Mouse (Mus musculus): ENCODE measurements around the gene Gli3. TPM values are rescaled to one million over a fixed set of nuclear protein-coding genes. Genes with fewer than 3 reads are reported as not detected.

Gli3 gene
- polyA plus RNA-seq, 1 experiment from 2014 or later = 13.5 TPM

GRCm38 (mm10) chr13:15538389-15538788 is 75.4 kb downstream of the Gli3 start:
- WGBS = 34% methylated on average over 2 of the region's 2 CpGs
- Histone ChIP-seq H3K4me2 (replicated peaks) (no peak overlapping the region), H3K4me1 (peaks cover 41% of the 10 kb centered on the region), H3K27ac (replicated peaks) (no peak overlapping the region), H3K9me3 (no peaks in the 10 kb centered on the region), H3K4me3 (no peak overlapping the region), H3K9ac (replicated peaks) (no peak overlapping the region), H3K36me3 (no peaks in the 10 kb centered on the region), H3K27me3 (no peaks in the 10 kb centered on the region)
- no peak for ATAC-seq (replicated peaks)

GRCm38 (mm10) chr13:15542053-15542452 is 79.0 kb downstream of the Gli3 start:
- H3K36me3 ChIP-seq = no peaks in the 10 kb centered on the region
- no peak overlapping the region for H3K4me2 ChIP-seq (replicated peaks)
- H3K27me3 ChIP-seq = no peaks in the 10 kb centered on the region
- H3K4me1 ChIP-seq = peaks cover 70% of the 10 kb centered on the region
- ATAC-seq (replicated peaks) = 0 out of 2 replicates have a peak, but pooled peaks have one; percentile 1
- H3K9me3 ChIP-seq = no peaks in the 10 kb centered on the region
- no peak overlapping the region for H3K9ac ChIP-seq (replicated peaks)
- WGBS = 11% methylated on average over 5 of the region's 5 CpGs
- H3K4me3 ChIP-seq = no peak overlapping the region
- H3K27ac ChIP-seq (replicated peaks) = peak overlapping the region; percentile 71

- Histone ChIP-seq H3K36me3 (no peaks in the 10 kb centered on the region), H3K9ac (replicated peaks) (no peak overlapping the region), H3K27ac (replicated peaks) (peak overlapping the region; percentile 71), H3K4me3 (no peak overlapping the region), H3K9me3 (no peaks in the 10 kb centered on the region), H3K4me1 (peaks cover 70% of the 10 kb centered on the region), H3K4me2 (replicated peaks) (0 out of 2 replicates have a peak overlapping the region, but pooled peaks have one; percentile 7), H3K27me3 (no peaks in the 10 kb centered on the region)
- peak; percentile 64 for ATAC-seq (replicated peaks)
- WGBS = 9% methylated on average over 12 of the region's 12 CpGs
Measured at GRCm38 (mm10) chr13:15543169-15543887, 80.3 kb downstream of the Gli3 start.

GRCm38 (mm10) chr13:15543888-15544640 is 81.0 kb downstream of the Gli3 start:
- Histone ChIP-seq H3K36me3 (no peaks in the 10 kb centered on the region), H3K4me3 (no peak overlapping the region), H3K27me3 (no peaks in the 10 kb centered on the region), H3K4me1 (peaks cover 72% of the 10 kb centered on the region), H3K9me3 (no peaks in the 10 kb centered on the region), H3K9ac (replicated peaks) (no peak overlapping the region), H3K27ac (replicated peaks) (peak overlapping the region; percentile 71), H3K4me2 (replicated peaks) (0 out of 2 replicates have a peak overlapping the region, but pooled peaks have one; percentile 7)
- 4% methylated on average over 7 of the region's 7 CpGs for WGBS
- peak; percentile 74 for ATAC-seq (replicated peaks)

GRCm38 (mm10) chr13:15545346-15545896 is 82.4 kb downstream of the Gli3 start:
- Histone ChIP-seq H3K4me3 (no peak overlapping the region), H3K4me2 (replicated peaks) (no peak overlapping the region), H3K9me3 (no peaks in the 10 kb centered on the region), H3K27ac (replicated peaks) (peak overlapping the region; percentile 71), H3K9ac (replicated peaks) (no peak overlapping the region), H3K36me3 (no peaks in the 10 kb centered on the region), H3K4me1 (peaks cover 84% of the 10 kb centered on the region), H3K27me3 (no peaks in the 10 kb centered on the region)
- 6% methylated on average over 4 of the region's 4 CpGs for WGBS
- ATAC-seq (replicated peaks) = no peak

- Histone ChIP-seq H3K27ac (replicated peaks) (0 out of 2 replicates have a peak overlapping the region, but pooled peaks have one; percentile 11), H3K4me2 (replicated peaks) (no peak overlapping the region), H3K9me3 (no peaks in the 10 kb centered on the region), H3K4me3 (no peak overlapping the region), H3K36me3 (no peaks in the 10 kb centered on the region), H3K4me1 (peaks cover 86% of the 10 kb centered on the region), H3K9ac (replicated peaks) (no peak overlapping the region), H3K27me3 (no peaks in the 10 kb centered on the region)
- WGBS = 17% methylated on average over 4 of the region's 4 CpGs
- no peak for ATAC-seq (replicated peaks)
Measured at GRCm38 (mm10) chr13:15546258-15546657, 83.2 kb downstream of the Gli3 start.

- Histone ChIP-seq H3K27me3 (no peaks in the 10 kb centered on the region), H3K4me3 (no peak overlapping the region), H3K9ac (replicated peaks) (no peak overlapping the region), H3K9me3 (no peaks in the 10 kb centered on the region), H3K36me3 (no peaks in the 10 kb centered on the region), H3K4me2 (replicated peaks) (no peak overlapping the region), H3K27ac (replicated peaks) (peak overlapping the region; percentile 17; the same call in 1 of the 2 replicates), H3K4me1 (peaks cover 80% of the 10 kb centered on the region)
- WGBS = 15% methylated on average over 6 of the region's 6 CpGs
- no peak for ATAC-seq (replicated peaks)
Measured at GRCm38 (mm10) chr13:15549466-15549865, 86.4 kb downstream of the Gli3 start.

- Histone ChIP-seq H3K27me3 (no peaks in the 10 kb centered on the region), H3K9me3 (no peaks in the 10 kb centered on the region), H3K27ac (replicated peaks) (peak overlapping the region; percentile 17; the same call in 1 of the 2 replicates), H3K4me1 (peaks cover 79% of the 10 kb centered on the region), H3K4me2 (replicated peaks) (peak overlapping the region; percentile 18), H3K9ac (replicated peaks) (no peak overlapping the region), H3K4me3 (no peak overlapping the region), H3K36me3 (no peaks in the 10 kb centered on the region)
- ATAC-seq (replicated peaks) = peak; percentile 35
- WGBS = 5% methylated on average over 8 of the region's 8 CpGs
Measured at GRCm38 (mm10) chr13:15550027-15550602, 87.1 kb downstream of the Gli3 start.

- Histone ChIP-seq H3K9ac (replicated peaks) (no peak overlapping the region), H3K36me3 (no peaks in the 10 kb centered on the region), H3K4me3 (no peak overlapping the region), H3K27ac (replicated peaks) (no peak overlapping the region), H3K4me2 (replicated peaks) (peak overlapping the region; percentile 18; the same call in 1 of the 2 replicates), H3K27me3 (no peaks in the 10 kb centered on the region), H3K9me3 (no peaks in the 10 kb centered on the region), H3K4me1 (peaks cover 73% of the 10 kb centered on the region)
- ATAC-seq (replicated peaks) = peak; percentile 23; the same call in 1 of the 2 replicates
- 24% methylated on average over 6 of the region's 6 CpGs for WGBS
Measured at GRCm38 (mm10) chr13:15550731-15551130, 87.7 kb downstream of the Gli3 start.

GRCm38 (mm10) chr13:15552009-15552408 is 89.0 kb downstream of the Gli3 start:
- no peaks in the 10 kb centered on the region for H3K27me3 ChIP-seq
- no peaks in the 10 kb centered on the region for H3K36me3 ChIP-seq
- H3K4me3 ChIP-seq = no peak overlapping the region
- H3K27ac ChIP-seq (replicated peaks) = no peak overlapping the region
- ATAC-seq (replicated peaks) = no peak
- peaks cover 75% of the 10 kb centered on the region for H3K4me1 ChIP-seq
- WGBS = 51% methylated on average over 3 of the region's 3 CpGs
- no peak overlapping the region for H3K4me2 ChIP-seq (replicated peaks)
- H3K9ac ChIP-seq (replicated peaks) = no peak overlapping the region
- no peaks in the 10 kb centered on the region for H3K9me3 ChIP-seq

GRCm38 (mm10) chr13:15556646-15557098 is 93.6 kb downstream of the Gli3 start:
- H3K9me3 ChIP-seq = no peaks in the 10 kb centered on the region
- peaks cover 38% of the 10 kb centered on the region for H3K4me1 ChIP-seq
- no peak overlapping the region for H3K9ac ChIP-seq (replicated peaks)
- H3K27ac ChIP-seq (replicated peaks) = peak overlapping the region; percentile 58
- peak; percentile 85 for ATAC-seq (replicated peaks)
- no peaks in the 10 kb centered on the region for H3K27me3 ChIP-seq
- no peak overlapping the region for H3K4me2 ChIP-seq (replicated peaks)
- H3K36me3 ChIP-seq = no peaks in the 10 kb centered on the region
- H3K4me3 ChIP-seq = no peak overlapping the region
- WGBS = 2% methylated on average over 2 of the region's 2 CpGs

- ATAC-seq (replicated peaks) = no peak
- no peaks in the 10 kb centered on the region for H3K9me3 ChIP-seq
- no peak overlapping the region for H3K4me2 ChIP-seq (replicated peaks)
- no peak overlapping the region for H3K9ac ChIP-seq (replicated peaks)
- peaks cover 8% of the 10 kb centered on the region for H3K4me1 ChIP-seq
- 82% methylated on average over 3 of the region's 3 CpGs for WGBS
- H3K27me3 ChIP-seq = no peaks in the 10 kb centered on the region
- no peak overlapping the region for H3K27ac ChIP-seq (replicated peaks)
- no peaks in the 10 kb centered on the region for H3K36me3 ChIP-seq
- no peak overlapping the region for H3K4me3 ChIP-seq
Measured at GRCm38 (mm10) chr13:15561441-15561840, 98.4 kb downstream of the Gli3 start.
